In genomic region chr15:9177038-9177437, GRCm38 (mm10) we compare ENCODE assay signal across 27 mouse cellular contexts.
"Had no signal": no experiment of that assay in that cellular context is flagged by ENCODE, and none has a peak within 500 bp of the region (broad histone marks: within the 10 kb centered on the region; RNA-seq: fewer than 3 reads in every experiment).

No protein-coding gene starts in this region.

- H3K27me3 ChIP-seq: embryonic facial prominence, embryonic 12.5 days; embryonic facial prominence, embryonic 13.5 days; embryonic facial prominence, embryonic 15.5 days; forebrain, embryonic 12.5 days; forebrain, embryonic 13.5 days; forebrain, embryonic 15.5 days had no signal

- H3K4me3 ChIP-seq: embryonic facial prominence, embryonic 10.5 days; embryonic facial prominence, embryonic 12.5 days; embryonic facial prominence, embryonic 13.5 days; embryonic facial prominence, embryonic 15.5 days; erythroblast, embryonic 14.5 days; forebrain, embryonic 10.5 days; forebrain, embryonic 12.5 days; forebrain, embryonic 13.5 days; forebrain, embryonic 15.5 days; gastrocnemius, adult 2 months; heart, adult 2 months; heart, embryonic 10.5 days had no signal

- H3K27ac ChIP-seq: embryonic facial prominence, embryonic 10.5 days; embryonic facial prominence, embryonic 12.5 days; embryonic facial prominence, embryonic 13.5 days; embryonic facial prominence, embryonic 15.5 days; forebrain, embryonic 10.5 days; forebrain, embryonic 12.5 days; forebrain, embryonic 13.5 days; forebrain, embryonic 15.5 days; gastrocnemius, adult 2 months; heart, adult 2 months; heart, embryonic 10.5 days had no signal

- ATAC-seq: forebrain, embryonic 13.5 days; forebrain, embryonic 14.5 days; forebrain, embryonic 15.5 days; forebrain, embryonic 16.5 days had no signal

- H3K4me2 ChIP-seq: embryonic facial prominence, embryonic 12.5 days; embryonic facial prominence, embryonic 13.5 days; embryonic facial prominence, embryonic 15.5 days; forebrain, embryonic 12.5 days; forebrain, embryonic 13.5 days; forebrain, embryonic 15.5 days had no signal

- H3K9ac ChIP-seq: embryonic facial prominence, embryonic 12.5 days; embryonic facial prominence, embryonic 13.5 days; embryonic facial prominence, embryonic 15.5 days; forebrain, embryonic 12.5 days; forebrain, embryonic 13.5 days; forebrain, embryonic 15.5 days had no signal

- H3K4me1 ChIP-seq: embryonic facial prominence, embryonic 10.5 days; embryonic facial prominence, embryonic 12.5 days; embryonic facial prominence, embryonic 13.5 days; embryonic facial prominence, embryonic 15.5 days; forebrain, embryonic 10.5 days; forebrain, embryonic 12.5 days; forebrain, embryonic 13.5 days; forebrain, embryonic 15.5 days; heart, embryonic 10.5 days had no signal

- H3K9me3 ChIP-seq: embryonic facial prominence, embryonic 10.5 days; embryonic facial prominence, embryonic 12.5 days; embryonic facial prominence, embryonic 13.5 days; embryonic facial prominence, embryonic 15.5 days; forebrain, embryonic 10.5 days; forebrain, embryonic 12.5 days; forebrain, embryonic 13.5 days; forebrain, embryonic 15.5 days; heart, embryonic 10.5 days had no signal

- DNase-seq: cerebellum, adult 9-10 months; cerebellum, adult 9-11 months; cerebellum, postnatal 10 days; cerebellum, postnatal 14 days; cerebellum, postnatal 25 days; cerebellum, postnatal 36 days; embryo, embryonic 11 days; gastrocnemius, adult 2 months; gastrocnemius, postnatal 10 days; gastrocnemius, postnatal 14 days; gastrocnemius, postnatal 25 days; gastrocnemius, postnatal 36 days; heart, adult 11 months; heart, adult 18-20 months; heart, adult 2 months had no signal
